Mouse (Mus musculus) granulocyte monocyte progenitor cell, adult 5-6 weeks (primary cell): ENCODE measurements around the gene Cnga4. TPM values are rescaled to one million over a fixed set of nuclear protein-coding genes. Genes with fewer than 3 reads are reported as not detected.
"Not testable (repeated sequence)": the region's sequence is repeated elsewhere in the genome, so short reads cannot be mapped to it uniquely, and the experiment has no call there.

Source experiments
- ATAC-seq: replicated peaks from 2 replicates; pipeline ENCODE4 v1.8.0; 2016; ENCODE audit warnings: mild to moderate bottlenecking, moderate TSS enrichment, inconsistent platforms; ENCODE audit not compliant: poor library complexity, severe bottlenecking
- total RNA-seq, 2 experiments: library from RNA; stranded (forward) in 1 of 2; stranded (reverse) in 1 of 2; fragments of 200-712, 200-1000 nt in 1 of 2; fragments of >200 nt in 1 of 2; fragmentation: Nextera tagmentation in 1 of 2; gene quantifications; 2 replicates each; pipeline ENCODE4 v1.2.3; 2014 to 2017

Cnga4 gene
- total RNA-seq, 2 experiments from 2014 or later = not detected

DNA sequence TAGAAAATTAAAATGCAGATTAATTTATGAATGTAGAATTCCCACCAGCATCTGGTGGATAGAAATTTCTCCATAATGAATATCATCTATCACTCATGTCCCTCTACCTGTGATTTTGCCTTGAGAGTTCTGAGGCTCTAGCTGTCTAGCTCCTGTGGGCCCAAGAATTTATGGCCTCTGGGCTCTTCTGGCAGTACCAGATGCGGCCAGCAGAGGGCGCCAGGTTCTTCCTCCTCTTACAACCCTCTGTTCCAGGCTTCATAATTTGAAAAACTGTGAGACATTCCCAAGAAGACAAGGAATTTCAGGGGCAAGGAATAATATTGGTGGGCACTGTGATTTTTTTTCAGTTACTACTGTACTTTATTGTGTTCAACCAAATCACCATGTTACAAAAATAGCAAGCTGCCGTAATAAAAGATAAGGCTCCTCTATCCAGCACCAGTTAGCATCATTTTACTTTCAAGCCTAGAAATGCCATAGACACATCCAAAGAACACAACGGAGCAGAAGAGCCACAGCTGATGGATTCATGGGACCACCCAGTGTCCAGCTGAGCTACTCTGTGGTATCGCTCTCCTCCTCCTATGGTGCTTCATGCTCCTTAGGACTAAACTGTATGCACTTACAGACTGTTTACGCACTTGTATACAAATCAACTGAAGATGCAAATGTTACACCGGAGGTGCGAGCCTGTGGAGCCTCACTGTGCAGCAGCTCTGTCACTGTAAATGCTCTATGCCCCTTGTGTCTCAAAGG lies 7.7 kb downstream of the Cnga4 start:
- ATAC-seq = peak; percentile 90; the same call in 1 of the 2 replicates

DNA sequence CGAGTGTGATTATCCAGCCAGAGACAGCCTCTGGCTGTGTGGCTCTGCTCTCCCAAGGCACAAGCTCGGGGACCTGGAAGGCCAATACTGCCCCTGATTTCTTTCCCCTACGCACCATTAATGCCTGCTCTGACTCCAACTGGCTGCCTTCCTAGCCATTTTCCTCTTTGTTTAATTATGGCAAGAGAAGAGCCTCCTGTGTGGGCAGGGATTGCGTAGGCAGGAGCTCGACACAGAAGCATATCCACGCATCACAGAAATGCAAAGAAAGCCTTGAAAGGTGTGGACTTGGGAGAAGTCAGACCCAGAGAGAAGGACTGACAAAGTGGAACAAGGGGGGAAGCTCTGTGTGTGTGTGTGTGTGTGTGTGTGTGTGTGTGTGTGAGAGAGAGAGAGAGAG lies 10.0 kb downstream of the Cnga4 start:
- ATAC-seq = no peak

DNA sequence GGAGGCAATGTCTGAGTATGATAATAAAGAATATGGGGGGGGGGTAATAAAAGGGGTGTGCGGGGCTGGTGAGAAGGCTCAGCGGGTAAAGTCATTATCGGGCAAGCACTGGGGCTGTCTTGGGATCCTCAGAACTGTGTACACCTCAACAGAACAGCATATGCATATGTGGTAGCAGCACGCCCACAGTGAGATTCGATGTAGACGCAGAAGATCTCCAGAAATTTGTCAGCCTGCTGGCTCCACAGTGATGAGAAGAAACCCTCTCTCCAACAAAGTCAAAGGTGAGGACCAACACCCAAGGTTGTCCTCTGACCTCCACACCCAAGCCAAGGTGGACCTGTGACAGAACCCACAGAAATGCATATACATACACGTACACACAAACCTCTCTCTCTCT lies 12.2 kb downstream of the Cnga4 start:
- no peak for ATAC-seq

DNA sequence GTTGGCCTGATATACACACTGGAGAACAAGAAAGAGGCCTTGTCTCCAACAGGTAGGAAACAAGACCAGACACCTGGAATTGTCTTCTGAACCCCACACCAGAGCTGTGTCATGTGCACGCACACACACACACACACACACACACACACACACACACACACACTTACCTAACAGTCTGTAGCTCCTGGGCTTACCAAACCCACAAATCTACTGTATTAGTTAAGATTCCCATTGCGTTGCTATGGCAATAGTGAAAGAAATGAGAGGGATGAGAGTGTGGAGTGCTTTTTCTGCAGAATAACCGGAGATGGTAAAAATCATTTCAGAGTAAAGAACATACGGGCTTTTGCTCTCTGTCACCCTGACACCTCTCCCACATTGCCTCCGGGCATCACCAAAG lies 13.7 kb downstream of the Cnga4 start:
- ATAC-seq = no peak

DNA sequence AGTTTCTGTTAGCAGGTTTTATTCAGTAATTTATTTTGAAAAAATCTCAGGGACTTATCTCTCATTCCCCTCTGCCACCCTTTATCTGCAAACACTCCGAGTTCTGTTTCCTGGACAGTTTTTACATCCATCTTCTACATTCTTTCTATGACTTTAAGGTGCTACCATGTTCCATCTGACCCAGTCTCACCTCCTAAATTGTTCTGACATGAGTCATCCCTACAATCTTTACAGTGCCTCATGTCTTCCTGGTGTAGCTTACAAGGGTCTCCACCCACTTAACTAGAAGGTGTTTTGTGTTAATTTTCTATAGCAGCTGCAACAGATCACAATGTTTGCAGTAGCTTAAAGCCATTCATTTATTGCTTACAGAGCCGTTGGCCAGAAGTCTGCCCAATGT lies 16.5 kb downstream of the Cnga4 start:
- no peak for ATAC-seq

DNA sequence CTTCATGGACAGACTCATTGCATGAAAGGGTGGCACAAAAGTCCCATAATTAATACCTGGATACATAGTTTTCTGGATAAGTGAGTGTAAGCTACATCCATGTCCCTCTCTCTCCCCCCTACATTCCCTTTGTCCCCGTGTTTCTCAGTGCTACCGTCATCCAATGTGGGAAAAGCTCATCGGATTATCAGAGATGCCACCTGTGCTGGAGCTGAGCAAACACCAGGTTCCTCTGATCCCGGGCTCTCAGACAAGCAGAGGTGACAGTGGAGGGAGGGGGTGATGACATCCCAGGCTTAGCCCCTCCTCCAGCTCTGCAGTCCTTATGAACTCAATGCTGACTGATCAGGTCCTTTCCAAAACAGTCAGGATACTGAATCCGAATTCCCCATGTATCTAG lies 20.0 kb downstream of the Cnga4 start:
- no peak for ATAC-seq

DNA sequence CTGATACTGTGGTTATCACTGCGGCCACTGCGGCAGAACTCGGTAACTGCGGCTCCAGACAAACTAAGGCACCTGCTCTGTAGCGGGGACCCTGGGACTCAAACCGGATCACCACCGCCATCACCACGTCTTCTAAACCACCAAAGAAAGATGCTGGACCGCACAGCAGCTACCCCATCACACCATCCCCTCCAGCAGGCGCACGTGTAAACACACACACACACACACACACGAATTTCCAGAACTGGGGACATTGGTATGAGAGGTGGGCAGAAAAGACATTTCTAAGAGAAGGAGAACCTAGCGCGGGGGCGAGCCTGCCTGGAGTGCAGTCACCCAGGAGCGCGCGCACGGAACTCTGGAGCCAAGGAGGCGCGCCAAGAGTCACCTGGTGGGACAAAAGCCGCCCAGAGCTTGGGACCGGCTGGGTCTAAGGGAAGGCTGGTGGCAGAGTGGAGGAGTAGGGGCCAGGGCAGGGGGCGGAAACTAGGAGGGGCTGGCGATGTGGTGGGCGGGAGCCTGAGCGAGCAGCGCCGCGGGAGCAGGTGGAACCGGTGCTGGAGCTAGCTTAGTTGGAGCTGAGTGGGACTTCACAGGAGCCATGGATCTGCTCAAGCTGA lies 21.2 kb downstream of the Cnga4 start, which contains the start of gene Cckbr:
Cckbr (plus strand) TSS at position 308 of the 620 bp plus-strand sequence.
- ATAC-seq = peak; percentile 14; the same call in 1 of the 2 replicates

DNA sequence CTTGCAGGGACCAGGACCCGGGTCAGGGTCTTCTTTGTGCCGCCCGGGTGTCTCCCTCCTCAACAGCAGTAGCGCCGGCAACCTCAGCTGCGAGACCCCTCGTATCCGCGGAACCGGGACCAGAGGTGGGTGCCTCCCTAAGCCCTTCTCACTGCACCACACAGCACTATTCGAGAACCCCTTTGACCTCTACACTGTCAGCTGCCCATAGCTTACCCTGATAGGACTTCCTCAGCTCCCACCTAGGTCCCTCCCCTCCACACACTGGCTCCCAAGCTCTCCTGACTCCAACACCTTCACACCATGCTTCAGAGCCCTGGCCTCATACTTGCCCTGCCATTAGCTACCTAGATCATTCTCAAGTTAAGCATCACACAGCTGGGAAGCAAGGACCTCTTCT lies 21.7 kb downstream of the Cnga4 start:
- peak; percentile 22; the same call in 1 of the 2 replicates for ATAC-seq

DNA sequence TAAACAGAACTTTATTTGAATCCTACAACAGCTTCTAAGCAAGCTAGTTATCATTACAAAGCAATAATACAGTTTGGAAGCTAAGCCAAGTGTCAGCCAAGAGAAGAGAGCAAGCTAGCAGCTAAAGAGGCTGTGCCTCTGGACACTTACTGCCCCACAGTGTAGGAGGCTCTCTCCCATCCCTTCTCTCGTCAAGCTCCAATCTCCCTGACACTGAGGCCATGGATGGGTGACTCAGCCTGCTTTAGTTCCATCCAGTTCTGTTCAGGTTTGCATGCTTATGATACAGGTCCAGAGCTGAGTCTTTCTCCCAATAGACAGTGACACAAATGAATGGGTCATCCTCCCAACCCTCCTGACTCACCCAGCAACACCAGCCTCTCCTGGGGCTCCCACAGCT lies 27.7 kb downstream of the Cnga4 start:
- ATAC-seq = no peak

DNA sequence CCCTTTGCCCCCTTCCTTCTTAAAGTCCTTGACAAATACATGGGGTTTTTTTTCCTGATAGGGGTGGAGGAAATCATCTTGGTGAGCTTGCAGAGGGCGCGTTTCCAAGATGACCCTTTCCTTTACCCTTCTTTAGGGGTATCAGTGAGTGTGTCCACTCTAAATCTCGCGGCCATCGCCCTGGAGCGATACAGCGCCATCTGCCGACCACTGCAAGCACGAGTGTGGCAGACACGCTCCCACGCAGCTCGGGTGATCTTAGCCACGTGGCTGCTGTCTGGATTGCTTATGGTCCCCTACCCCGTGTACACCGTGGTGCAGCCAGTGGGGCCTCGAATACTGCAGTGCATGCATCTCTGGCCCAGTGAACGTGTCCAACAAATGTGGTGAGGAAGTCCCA lies 29.5 kb downstream of the Cnga4 start:
- no peak for ATAC-seq

DNA sequence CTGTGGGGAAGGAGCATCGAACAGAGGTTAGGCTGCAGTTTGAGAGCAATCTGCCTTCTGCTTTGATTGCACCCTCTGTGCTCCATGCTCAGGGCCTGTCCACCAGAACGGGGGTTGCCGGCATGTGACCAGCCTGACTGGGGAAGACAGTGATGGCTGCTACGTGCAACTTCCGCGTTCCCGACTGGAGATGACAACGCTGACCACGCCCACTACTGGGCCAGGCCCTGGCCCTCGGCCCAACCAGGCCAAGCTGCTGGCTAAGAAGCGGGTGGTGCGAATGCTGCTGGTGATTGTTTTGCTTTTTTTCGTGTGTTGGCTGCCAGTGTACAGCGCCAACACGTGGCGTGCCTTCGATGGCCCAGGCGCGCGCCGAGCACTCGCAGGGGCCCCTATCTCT lies 30.4 kb downstream of the Cnga4 start:
- ATAC-seq = no peak

DNA sequence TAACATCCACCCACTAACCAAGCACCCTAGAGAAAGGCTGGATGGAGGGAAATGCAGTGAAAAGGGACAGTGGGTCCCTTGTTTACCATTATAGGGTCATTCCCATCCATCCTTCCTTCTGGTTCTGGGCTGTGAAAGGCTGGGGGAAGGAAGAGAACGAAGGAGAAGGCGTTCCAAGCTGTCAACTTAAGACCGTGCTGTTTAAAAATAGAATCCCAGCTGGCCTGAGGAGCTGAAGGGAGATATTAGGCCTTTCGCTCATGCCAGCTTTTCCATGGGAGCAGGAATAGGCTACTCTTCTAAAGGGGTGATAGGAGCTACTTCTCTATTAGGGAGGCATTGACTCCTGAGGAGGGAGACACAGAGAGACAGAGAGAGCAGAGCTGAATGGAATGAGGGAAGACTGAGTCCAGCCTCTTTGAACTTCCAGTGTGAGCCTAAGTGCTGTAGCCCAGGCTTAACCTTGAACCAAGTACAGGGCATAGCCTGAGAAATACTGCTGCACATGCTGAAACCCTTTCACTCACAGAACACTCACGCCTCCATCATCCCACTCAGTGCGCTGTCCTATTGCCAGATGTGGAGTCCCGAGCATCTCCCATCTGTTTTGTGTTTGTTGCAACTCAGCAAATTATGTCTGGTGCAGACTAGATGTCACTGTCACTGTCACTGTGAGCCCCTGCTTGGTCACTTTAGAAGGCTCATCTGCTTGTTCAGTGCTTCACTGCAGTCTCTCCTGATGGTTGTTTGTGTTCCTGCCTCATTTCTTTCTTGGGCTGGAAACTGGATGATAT lies 33.8 kb downstream of the Cnga4 start:
- ATAC-seq = no peak

DNA sequence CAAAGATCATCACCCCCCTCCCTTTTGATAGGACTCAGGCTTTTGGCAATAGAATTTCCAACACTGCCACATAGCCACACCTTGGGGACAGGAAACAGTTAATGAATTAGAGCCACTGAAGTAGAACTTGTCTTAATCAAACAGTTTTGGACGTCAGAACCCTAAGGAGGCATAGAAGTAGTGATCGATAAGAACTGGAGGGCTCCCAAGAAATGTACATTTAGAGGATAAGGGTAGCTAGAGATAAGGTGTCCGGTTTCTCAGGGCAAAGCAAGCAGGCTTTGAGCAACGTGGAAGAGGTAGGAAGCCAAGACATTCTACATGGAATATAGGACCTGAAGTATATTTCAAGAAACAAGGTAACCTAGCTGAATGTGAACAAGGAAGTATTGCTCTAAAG lies 37.1 kb downstream of the Cnga4 start:
- ATAC-seq = no peak

DNA sequence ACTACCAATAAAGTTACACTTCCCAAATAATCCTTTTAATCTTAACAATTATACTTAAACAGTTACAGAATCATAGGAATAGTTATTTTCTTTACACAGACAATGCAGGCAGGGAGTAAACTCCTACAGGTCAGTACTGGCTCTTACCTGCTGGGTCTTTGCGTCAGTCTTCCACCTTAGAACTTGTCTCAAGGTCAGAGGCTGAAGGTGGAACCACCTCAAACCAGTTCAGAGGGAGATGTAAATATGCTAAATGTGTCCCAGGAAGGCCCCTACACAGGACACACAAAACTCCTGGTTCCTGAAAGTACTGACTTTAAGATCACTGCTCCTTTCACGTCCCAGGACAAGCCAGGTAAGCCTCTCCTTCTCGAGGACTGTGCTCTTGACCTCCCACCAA lies 40.7 kb downstream of the Cnga4 start:
- no peak for ATAC-seq

DNA sequence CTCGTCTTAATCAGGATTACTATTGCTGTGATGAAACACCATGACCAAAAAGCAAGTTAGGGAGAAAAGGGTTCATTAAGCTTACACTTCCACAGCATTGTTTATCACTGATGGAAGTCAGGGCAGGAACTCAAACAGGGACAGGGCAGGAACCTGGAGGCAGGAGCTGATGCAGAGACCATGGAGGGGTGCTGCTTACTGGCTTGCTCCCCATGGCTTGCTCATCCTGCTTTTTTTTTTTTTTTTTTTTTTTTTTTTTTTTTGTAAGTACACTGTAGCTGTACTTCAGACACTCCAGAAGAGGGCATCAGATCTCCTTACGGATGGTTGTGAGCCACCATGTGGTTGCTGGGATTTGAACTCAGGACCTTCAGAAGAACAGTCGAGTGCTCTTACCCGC lies 49.0 kb downstream of the Cnga4 start:
- ATAC-seq = not testable (repeated sequence)

Other genes with a start within 250 kb of the Cnga4 start
- not detected in 2 replicates for gene Olfr684, start 240.9 kb upstream of the Cnga4 start, total RNA-seq (2014; fragmentation: Nextera tagmentation)
- not detected in 2 replicates for gene Olfr684, start 240.9 kb upstream of the Cnga4 start, total RNA-seq (2017)
- gene Olfr685, start 218.6 kb upstream of the Cnga4 start, total RNA-seq (2014; fragmentation: Nextera tagmentation) = not detected in 2 replicates
- gene Olfr685, start 218.6 kb upstream of the Cnga4 start, total RNA-seq (2017) = not detected in 2 replicates
- not detected in 2 replicates for gene Olfr686, start 197.1 kb upstream of the Cnga4 start, total RNA-seq (2014; fragmentation: Nextera tagmentation)
- not detected in 2 replicates for gene Olfr686, start 197.1 kb upstream of the Cnga4 start, total RNA-seq (2017)
- not detected in 2 replicates for gene Olfr688, start 116.5 kb upstream of the Cnga4 start, total RNA-seq (2014; fragmentation: Nextera tagmentation)
- gene Olfr688, start 116.5 kb upstream of the Cnga4 start, total RNA-seq (2017) = not detected in 2 replicates
- not detected in 2 replicates for gene Olfr689, start 93.4 kb upstream of the Cnga4 start, total RNA-seq (2014; fragmentation: Nextera tagmentation)
- not detected in 2 replicates for gene Olfr689, start 93.4 kb upstream of the Cnga4 start, total RNA-seq (2017)
- not detected in 2 replicates for gene Olfr690, start 70.5 kb upstream of the Cnga4 start, total RNA-seq (2014; fragmentation: Nextera tagmentation)
- gene Olfr690, start 70.5 kb upstream of the Cnga4 start, total RNA-seq (2017) = not detected in 2 replicates
- not detected in 2 replicates for gene Olfr691, start 62.3 kb upstream of the Cnga4 start, total RNA-seq (2014; fragmentation: Nextera tagmentation)
- gene Olfr691, start 62.3 kb upstream of the Cnga4 start, total RNA-seq (2017) = not detected in 2 replicates
- not detected in 2 replicates for gene Olfr692, start 36.3 kb upstream of the Cnga4 start, total RNA-seq (2014; fragmentation: Nextera tagmentation)
- not detected in 2 replicates for gene Olfr692, start 36.3 kb upstream of the Cnga4 start, total RNA-seq (2017)
- gene Gm5901, start 29.5 kb upstream of the Cnga4 start, total RNA-seq (2014; fragmentation: Nextera tagmentation) = not detected in 2 replicates
- gene Gm5901, start 29.5 kb upstream of the Cnga4 start, total RNA-seq (2017) = not detected in 2 replicates
- gene Fam160a2, start 4.5 kb upstream of the Cnga4 start, total RNA-seq (2014; fragmentation: Nextera tagmentation) = 42.9 and 44.3 TPM in 2 replicates
- gene Fam160a2, start 4.5 kb upstream of the Cnga4 start, total RNA-seq (2017) = 9.0 and 23.2 TPM in 2 replicates
- not detected in 2 replicates for gene Cckbr, start 21.2 kb downstream of the Cnga4 start, total RNA-seq (2014; fragmentation: Nextera tagmentation)
- gene Cckbr, start 21.2 kb downstream of the Cnga4 start, total RNA-seq (2017) = not detected in 2 replicates
- gene Cavin3, start 77.7 kb downstream of the Cnga4 start, total RNA-seq (2014; fragmentation: Nextera tagmentation) = not detected in 2 replicates
- 0.05 and 1.1 TPM in 2 replicates for gene Cavin3, start 77.7 kb downstream of the Cnga4 start, total RNA-seq (2017)
- gene Smpd1, start 149.8 kb downstream of the Cnga4 start, total RNA-seq (2014; fragmentation: Nextera tagmentation) = 11.5 and 13.8 TPM in 2 replicates
- gene Smpd1, start 149.8 kb downstream of the Cnga4 start, total RNA-seq (2017) = 11.3 and 22.4 TPM in 2 replicates
- gene Apbb1, start 177.1 kb downstream of the Cnga4 start, total RNA-seq (2014; fragmentation: Nextera tagmentation) = 0.81 TPM in 1 of 2 replicates, not detected in the other
- gene Apbb1, start 177.1 kb downstream of the Cnga4 start, total RNA-seq (2017) = 0.05 TPM in 1 of 2 replicates, not detected in the other
- not detected in 2 replicates for gene Hpx, start 195.6 kb downstream of the Cnga4 start, total RNA-seq (2014; fragmentation: Nextera tagmentation)
- not detected in 2 replicates for gene Hpx, start 195.6 kb downstream of the Cnga4 start, total RNA-seq (2017)
- 1.7 and 5.4 TPM in 2 replicates for gene Trim3, start 229.0 kb downstream of the Cnga4 start, total RNA-seq (2014; fragmentation: Nextera tagmentation)
- gene Trim3, start 229.0 kb downstream of the Cnga4 start, total RNA-seq (2017) = 1.4 and 5.0 TPM in 2 replicates
- gene Timm10b, start 235.5 kb downstream of the Cnga4 start, total RNA-seq (2014; fragmentation: Nextera tagmentation) = 39.1 and 49.7 TPM in 2 replicates
- gene Timm10b, start 235.5 kb downstream of the Cnga4 start, total RNA-seq (2017) = 72.1 and 77.6 TPM in 2 replicates
- gene Arfip2, start 235.8 kb downstream of the Cnga4 start, total RNA-seq (2014; fragmentation: Nextera tagmentation) = 23.8 and 31.4 TPM in 2 replicates
- gene Arfip2, start 235.8 kb downstream of the Cnga4 start, total RNA-seq (2017) = 47.1 and 85.6 TPM in 2 replicates
- 28.7 TPM in 1 of 2 replicates, not detected in the other for gene Gm45799, start 236.0 kb downstream of the Cnga4 start, total RNA-seq (2014; fragmentation: Nextera tagmentation)
- 0.99 TPM in 1 of 2 replicates, not detected in the other for gene Gm45799, start 236.0 kb downstream of the Cnga4 start, total RNA-seq (2017)
- gene Dnhd1, start 246.3 kb downstream of the Cnga4 start, total RNA-seq (2014; fragmentation: Nextera tagmentation) = 0.45 and 3.7 TPM in 2 replicates
- gene Dnhd1, start 246.3 kb downstream of the Cnga4 start, total RNA-seq (2017) = 0.13 and 1.2 TPM in 2 replicates